Mouse (Mus musculus): ENCODE results near the gene Mlip.
"Not testable (repeated sequence)": the region's sequence is repeated elsewhere in the genome, so short reads cannot be mapped to it uniquely, and the experiment has no call there.

Gene Mlip

GRCm38 (mm10) chr9:77252134-77252533, 100.6 kb downstream of the Mlip start:
- intact Hi-C loops (cut with DNase I): no loop called here

- intact Hi-C loops (cut with DNase I): no loop called here
Observed at GRCm38 (mm10) chr9:77251511-77252112, 101.2 kb downstream of the Mlip start.

DNA sequence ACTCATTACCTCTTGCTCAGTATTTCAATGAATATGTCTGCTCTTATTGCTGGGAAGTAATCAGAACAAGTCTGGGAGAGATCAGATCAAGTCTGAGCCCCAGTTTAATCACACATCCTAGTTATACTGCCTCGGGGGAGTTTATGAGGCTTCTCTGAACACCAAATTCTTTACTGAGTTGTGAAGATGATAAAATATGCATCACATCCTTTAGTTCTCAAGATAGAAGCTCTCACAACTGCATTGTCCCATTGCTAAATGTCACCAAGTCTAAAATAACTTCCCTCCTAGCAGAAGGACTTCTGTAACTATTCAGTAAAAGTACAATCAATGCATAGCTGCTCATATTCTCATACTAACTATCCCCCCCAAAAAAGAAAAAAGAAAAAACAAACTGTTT, 154.5 kb downstream of the Mlip start:
- intact Hi-C loops (cut with DNase I): no loop called here

DNA sequence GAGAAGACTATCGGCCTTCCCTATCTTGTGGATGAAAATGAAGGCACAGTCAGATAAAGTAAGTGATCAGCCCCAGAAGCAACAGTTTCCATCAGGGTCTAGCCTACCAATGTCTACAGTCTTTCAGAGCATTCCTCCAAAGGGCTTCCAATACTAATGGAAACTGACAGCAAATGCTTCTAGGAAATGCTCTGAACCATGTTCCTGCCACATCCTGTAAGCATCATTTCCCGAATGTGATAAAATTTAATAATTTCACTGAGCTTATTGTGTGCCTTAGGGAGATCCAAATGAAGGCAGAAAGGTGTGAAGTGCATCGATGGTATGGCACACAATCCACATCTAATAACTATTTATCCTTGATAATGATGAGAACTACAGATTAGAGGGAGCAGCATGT, 173.3 kb downstream of the Mlip start:
- intact Hi-C loops (cut with DNase I): no loop called here

GRCm38 (mm10) chr9:77175870-77176269, 176.9 kb downstream of the Mlip start:
- intact Hi-C loops (cut with DNase I): no loop called here

GRCm38 (mm10) chr9:77172044-77172443, 180.7 kb downstream of the Mlip start:
- intact Hi-C loops (cut with DNase I): no loop called here

- intact Hi-C loops (cut with DNase I): no loop called here
Observed at GRCm38 (mm10) chr9:77165877-77166276, 186.9 kb downstream of the Mlip start.

DNA sequence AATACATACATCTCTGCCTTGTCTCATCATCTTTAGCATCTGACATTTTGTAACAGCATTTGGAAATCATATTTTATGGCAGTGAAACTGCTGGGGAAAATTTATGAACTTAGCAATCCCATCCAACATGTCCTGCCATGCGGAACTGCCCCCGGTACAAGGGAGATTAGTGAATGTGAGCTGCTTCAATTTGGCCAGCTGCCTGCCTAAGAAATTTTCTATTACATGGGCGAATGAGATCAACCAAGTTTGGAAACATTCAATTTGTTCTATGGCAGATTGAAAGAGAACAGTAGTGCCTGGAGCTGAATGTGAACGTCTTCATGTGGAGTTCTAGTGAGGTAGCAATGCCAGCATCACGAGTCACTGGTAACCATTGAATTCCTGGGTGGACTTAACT, 191.0 kb downstream of the Mlip start:
- intact Hi-C loops (cut with DNase I): no loop called here

DNA sequence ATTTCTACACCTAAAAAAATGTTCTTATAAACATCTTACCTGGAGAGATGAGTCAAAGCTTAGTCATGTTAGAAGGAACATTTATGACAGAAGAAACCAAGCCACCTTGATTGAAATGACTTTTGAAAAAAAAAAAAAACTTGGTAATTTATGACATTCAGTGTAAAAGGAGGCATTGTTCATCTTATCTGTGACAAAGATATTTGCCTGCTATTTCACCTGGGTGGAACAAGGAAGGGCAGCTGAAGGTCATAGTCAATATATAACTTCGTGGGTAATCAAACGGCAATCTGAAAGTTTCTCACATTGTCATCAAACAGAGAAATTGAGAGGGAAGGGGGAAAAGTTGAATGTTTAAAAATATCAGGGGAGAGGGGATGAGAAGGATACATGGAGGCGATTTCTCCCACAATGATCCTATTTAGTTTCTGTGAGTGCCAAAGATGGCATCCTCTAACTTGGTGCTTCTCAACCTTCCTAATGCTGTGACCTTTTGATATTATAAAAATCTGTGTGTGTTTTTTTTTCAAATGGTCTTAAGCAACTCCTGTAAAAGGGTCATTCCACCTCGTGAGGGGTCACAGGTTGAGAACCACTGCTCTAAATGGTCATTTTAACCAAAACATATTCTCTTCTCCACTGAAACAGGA, 192.4 kb downstream of the Mlip start:
- intact Hi-C loops (cut with DNase I): no loop called here

DNA sequence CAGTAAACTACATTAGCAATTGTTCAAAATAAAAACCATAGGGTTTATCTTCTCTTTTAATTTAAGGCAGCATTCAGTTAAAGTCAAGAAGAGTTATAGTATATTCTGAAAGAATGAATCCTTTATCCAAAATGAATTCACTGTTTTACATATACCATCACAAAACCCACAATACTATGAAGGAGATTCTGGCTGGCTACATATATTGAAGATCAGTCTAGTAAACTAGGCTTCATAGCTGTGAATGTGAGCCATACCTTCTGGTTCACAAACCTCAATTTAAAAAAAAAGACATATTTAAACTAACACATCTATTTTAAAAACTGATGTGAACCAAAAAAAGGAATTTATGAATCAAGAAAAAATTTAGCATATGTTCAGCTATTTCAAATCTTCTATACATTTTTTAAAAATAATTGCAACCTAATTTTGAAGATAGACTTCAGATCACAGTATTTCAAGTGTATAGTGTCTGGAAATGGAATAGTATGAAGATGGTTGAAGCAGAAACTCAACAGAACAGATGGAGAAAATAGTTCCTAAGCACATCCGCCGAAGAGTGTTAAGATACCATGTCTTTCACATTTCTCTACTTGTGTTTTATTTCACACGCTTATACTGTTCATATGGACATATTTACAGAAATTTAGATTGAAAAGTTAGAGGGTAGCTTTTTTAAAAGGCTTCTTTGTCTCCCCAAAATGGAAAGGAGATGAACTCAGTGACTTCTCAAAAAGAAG, 204.1 kb downstream of the Mlip start:
- intact Hi-C loops (cut with DNase I): no loop called here

GRCm38 (mm10) chr9:77119735-77120134, 233.0 kb downstream of the Mlip start:
- intact Hi-C loops (cut with DNase I): loop anchor here (2.0 kb wide), 1 partner anchor 15 kb away; no protein-coding TSS in a partner anchor

GRCm38 (mm10) chr9:77096886-77097285, 255.9 kb downstream of the Mlip start:
- intact Hi-C loops (cut with DNase I): no loop called here

- intact Hi-C loops (cut with DNase I): not testable (repeated sequence)
Observed at GRCm38 (mm10) chr9:77083221-77083620, 269.5 kb downstream of the Mlip start.

GRCm38 (mm10) chr9:77071676-77072075, 281.1 kb downstream of the Mlip start:
- intact Hi-C loops (cut with DNase I): no loop called here

DNA sequence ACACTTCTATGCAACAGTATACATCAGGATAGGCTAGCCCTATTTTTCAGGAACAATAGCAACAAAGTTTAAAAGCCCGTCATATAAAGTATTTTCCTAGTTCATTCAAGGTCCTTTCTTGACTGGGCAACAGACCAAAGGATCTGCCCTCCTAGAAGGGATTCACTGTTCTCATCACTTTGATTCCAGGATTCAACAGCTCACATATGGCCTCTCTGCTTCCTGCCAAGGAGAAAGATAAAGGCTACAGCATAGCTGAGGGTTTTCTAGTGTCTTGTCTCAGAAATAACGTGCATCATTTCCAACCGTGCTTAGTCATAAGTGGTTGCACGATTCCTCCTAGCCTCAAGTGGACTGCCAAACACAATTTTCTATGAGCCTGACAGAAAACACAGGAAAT, 296.2 kb downstream of the Mlip start:
- intact Hi-C loops (cut with DNase I): no loop called here

DNA sequence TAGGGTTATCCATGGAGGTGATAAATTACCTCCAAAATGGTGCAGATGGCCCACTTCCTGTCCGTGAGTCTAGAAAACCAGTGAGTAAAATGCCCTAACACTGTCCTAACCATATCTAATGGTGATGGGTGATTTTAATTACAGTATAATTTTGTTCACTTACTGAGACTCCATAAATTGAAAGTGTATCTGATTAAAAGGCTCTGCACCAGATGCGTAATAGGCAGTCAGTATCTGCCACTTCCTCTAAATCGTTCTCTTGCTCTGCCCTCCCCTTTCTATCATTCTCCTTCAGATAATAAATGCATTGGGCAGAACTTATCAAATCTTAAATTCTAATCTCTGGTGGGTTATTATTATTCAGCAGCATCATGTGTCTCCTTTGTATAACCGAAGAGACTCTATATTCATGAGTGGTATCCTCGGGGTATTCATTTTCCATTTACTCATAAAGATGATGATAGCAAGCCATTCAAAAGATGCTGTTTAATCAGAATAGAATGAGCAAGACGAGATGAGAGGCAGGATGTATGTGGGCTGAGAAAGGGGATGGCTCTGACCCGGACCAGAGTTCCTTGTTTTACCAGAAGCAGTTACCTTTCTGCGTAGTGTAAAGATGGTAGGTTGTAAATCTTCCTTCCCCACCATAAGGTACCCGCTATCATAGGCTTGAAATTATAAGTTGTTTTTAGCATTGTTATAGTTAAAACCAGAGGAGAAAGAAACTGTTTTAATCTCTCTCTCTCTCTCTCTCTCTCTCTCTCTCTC, 298.2 kb downstream of the Mlip start:
- intact Hi-C loops (cut with DNase I): no loop called here

Measured in adrenal gland (tissue).